Mouse (Mus musculus): ENCODE measurements around the gene 1700020L24Rik.

The 1700020L24Rik gene

DNA sequence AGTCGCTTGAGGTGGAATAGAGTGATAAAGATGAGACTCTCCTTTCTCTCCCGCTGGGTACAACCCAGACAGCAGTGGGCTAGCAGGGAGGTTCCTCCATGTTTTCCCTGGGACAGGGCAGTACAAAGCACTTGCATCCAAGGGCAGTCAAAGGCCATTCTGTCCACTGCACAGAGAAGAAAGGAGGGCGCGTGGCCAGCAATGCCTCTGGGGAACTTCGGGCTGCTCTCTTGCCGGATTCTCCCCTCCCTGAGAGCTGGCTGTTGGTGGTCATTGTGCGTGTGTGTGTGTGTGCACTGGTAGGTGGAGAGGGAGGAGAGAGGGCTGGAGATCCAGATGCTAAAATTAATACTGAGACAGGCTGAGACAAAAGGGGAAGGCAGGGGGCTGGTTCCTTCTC, 3.8 kb downstream of the 1700020L24Rik start:
- no peak for DNase-seq

DNA sequence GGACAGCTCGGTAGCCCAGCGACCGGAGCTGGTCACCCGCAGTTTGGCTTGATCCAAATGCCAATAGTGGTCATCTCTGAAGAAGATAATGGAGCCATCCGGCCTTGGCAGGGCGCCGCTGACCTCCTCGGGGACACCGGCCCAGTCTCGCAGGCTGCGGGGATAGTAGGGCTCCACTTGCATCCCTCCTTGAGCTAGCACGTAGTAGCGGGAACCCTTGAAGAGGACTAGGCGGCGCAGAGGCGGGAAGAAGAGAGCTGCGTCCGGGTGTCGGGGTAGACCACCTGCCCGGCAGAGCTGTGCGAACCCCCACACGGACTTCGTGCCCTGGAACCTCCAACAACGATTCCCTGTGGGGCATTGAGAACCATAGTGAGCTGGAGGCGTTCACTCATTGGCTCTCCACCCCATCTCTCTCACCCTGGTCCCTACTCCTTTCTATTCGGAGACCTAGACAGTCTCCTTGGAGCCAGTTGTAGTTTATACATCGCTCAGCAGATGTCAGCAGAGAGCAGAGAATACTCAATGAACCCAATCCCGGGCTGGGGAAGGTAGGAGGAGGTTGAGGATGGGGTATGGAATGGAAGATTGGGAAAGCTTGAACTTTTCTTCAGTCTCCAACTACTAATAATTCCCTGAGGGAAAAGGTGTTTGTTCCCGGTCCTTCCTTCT, 5.3 kb downstream of the 1700020L24Rik start:
- DNase-seq: peak in 1 of 2 experiments; percentile 65

DNA sequence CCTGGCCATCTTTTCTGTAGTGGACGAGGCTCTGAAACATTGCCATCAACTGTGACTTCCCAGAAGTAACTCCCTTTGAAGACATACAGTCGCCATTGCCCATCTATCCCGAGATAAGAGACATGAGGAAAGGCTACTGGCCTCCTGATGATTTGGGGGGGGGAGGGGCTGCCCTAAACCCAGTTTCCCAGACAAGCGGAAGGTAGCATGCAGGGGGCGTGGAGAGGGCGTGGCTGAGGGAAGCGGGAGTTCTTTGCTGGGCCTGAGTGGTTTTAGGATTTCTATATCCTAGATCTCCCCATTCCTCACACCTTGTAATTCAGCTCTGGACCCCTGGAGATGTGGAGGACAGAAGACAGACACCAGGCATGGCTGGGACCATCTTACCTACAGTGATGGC, 6.3 kb downstream of the 1700020L24Rik start:
- no peak for DNase-seq

DNA sequence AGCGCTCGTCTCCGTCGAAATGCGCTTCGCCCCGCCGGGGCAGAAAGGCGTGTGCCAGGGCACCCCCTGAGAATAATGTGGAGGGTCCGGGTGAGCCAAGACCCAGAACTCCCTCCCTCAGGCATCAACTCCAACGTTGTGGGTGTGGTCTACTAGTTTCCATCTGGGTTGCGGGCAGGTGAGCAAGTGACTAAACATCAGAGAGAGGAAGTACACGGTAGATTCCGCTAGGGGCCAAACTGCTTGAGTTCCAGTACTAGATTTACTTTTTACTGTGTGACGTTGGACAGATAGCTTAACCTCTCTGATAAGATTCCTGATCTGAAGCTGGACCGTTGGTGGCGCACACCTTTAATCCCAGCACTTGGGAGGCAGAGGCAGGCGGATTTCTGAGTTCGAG, 7.5 kb downstream of the 1700020L24Rik start:
- no peak for DNase-seq

- no peak for DNase-seq
Observed at GRCm38 (mm10) chr11:83447612-83448011, 10.1 kb downstream of the 1700020L24Rik start.

GRCm38 (mm10) chr11:83448021-83448926, 10.8 kb downstream of the 1700020L24Rik start:
- DNase-seq: no peak

- no peak for DNase-seq
Observed at GRCm38 (mm10) chr11:83448927-83449236, 11.4 kb downstream of the 1700020L24Rik start.

GRCm38 (mm10) chr11:83449298-83449697, 11.8 kb downstream of the 1700020L24Rik start:
- no peak for DNase-seq

DNA sequence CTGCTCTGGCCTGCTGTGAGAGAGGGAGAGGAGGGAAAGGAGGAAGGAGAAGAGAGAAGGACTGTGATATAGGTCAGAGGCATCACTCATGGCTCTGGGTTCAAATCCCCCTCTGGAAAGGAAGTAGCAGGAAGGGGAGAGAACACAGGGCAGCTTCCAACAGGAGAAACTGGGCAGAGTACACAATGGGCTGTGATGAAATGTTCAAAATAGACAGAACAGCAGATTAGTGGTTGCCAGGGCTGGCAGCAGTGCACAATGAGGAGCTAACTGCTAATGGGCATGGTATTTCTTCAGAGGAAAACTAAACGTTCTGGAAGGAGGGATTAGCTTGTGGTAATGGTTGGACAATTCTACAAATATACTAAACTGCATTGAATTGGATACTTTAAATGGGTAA, 13.1 kb downstream of the 1700020L24Rik start:
- no peak for DNase-seq

DNA sequence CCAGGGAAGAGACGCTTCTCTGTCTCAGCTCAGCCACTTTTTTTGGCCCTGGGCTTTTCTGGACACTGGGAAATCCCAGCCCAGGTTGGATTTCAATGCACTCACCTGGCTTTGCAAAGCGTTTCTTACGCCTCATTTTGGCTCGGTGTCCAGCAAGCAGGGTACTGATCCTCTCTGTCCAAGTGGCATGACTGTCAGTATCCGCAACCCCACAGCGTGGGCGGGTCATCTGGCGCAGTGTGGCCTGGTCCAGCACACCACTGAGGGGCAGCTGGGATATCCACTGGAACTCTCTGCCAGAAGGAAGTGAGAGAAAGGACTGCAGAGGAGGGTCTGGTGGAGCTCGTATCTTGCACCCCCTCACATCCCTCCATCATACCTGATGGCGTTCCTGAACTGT, 13.8 kb downstream of the 1700020L24Rik start:
- no peak for DNase-seq

GRCm38 (mm10) chr11:83454548-83454947, 17.1 kb downstream of the 1700020L24Rik start:
- DNase-seq: no peak

DNA sequence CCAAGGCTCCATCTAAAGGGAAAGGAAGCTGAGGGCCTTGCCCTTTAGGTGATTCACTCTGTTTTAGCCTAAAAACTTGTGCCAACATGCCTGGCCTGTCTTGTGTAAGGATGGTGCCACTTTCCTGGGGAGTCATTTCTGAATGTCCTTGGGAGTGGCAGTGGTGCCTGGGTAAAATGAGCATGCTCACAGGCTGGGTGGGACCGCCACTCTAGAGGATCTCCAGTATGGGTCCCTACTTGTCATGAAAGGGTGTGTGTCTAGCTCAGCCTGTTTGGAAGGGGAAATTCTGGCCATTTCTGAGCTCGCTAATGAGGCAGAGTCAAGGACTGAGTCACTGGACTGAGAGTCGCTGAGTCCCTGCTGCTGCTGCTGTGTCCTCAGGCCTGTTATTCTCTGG, 18.1 kb downstream of the 1700020L24Rik start:
- no peak for DNase-seq

- no peak for DNase-seq
Observed at GRCm38 (mm10) chr11:83457257-83457656, 19.8 kb downstream of the 1700020L24Rik start.

DNA sequence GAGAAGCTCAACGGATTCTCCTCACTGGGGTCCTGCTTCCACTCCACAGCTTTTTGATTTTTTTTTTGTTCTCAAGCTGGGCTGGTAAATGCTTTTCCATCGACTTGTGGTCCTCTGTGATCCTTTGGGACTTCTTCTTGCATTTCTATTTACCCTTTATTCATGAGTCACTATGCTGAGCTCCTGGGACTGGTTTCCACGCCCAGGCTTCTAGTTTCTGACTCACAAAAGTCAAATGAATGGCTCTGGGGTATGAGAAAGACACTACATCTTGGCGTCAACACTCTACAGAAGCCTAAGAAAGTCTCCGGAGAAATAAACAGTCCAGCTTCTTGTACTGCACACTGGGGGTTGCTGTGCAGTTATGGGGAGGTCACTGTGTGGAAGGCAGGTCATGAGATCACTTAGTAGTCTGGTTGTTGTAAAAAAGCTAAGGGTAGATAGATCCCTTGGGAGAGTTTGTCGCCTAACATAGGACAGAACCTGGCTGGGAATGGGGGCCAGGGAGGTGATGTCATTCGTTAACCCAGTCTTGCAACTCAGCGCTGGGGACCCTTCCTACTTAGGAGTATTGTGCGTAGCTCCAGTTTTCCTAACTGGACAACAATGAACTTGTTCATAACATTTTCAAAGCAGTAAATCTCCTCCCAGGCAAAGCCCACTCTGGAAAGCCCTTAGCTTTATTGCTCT, 20.6 kb downstream of the 1700020L24Rik start:
- no peak for DNase-seq

DNA sequence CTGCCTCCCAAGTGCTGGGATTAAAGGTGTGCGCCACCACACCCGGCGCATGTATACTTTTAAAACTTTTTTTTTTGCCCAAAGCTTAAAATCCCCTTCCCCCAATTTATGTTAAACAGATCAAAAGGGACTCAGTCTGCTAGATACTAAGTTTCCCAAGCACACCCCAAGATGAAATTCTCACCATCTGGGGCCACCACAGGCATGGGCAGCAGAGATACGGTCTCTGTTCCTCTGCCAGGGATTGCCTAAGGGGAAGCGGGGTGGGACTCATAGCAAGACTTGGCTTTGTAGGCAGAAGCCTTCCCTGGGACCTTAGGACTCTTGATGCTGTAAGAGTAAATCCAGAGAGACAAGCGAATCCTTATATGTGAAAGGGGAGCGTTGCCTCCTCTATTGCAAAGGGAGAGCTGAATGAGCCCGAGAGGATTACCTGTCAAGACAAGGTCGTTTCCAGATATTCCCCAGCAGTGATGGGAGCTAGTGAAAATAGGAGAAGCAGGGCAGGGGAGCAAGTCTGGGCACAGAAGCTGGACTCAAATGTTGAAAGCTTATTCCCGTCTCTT, 24.1 kb downstream of the 1700020L24Rik start:
- no peak for DNase-seq

- DNase-seq: peak; percentile 39 to 55
Observed at GRCm38 (mm10) chr11:83462711-83463244, 25.3 kb downstream of the 1700020L24Rik start, which contains the start of gene Mmp28. Mmp28 (minus strand) TSS chr11:83463071.

- no peak for DNase-seq
Observed at GRCm38 (mm10) chr11:83465976-83466375, 28.5 kb downstream of the 1700020L24Rik start.

- no peak for DNase-seq
Observed at GRCm38 (mm10) chr11:83467120-83467652, 29.7 kb downstream of the 1700020L24Rik start.

- no peak for DNase-seq
Observed at GRCm38 (mm10) chr11:83468765-83469164, 31.3 kb downstream of the 1700020L24Rik start.

- no peak for DNase-seq
Observed at GRCm38 (mm10) chr11:83471766-83472165, 34.3 kb downstream of the 1700020L24Rik start.

DNA sequence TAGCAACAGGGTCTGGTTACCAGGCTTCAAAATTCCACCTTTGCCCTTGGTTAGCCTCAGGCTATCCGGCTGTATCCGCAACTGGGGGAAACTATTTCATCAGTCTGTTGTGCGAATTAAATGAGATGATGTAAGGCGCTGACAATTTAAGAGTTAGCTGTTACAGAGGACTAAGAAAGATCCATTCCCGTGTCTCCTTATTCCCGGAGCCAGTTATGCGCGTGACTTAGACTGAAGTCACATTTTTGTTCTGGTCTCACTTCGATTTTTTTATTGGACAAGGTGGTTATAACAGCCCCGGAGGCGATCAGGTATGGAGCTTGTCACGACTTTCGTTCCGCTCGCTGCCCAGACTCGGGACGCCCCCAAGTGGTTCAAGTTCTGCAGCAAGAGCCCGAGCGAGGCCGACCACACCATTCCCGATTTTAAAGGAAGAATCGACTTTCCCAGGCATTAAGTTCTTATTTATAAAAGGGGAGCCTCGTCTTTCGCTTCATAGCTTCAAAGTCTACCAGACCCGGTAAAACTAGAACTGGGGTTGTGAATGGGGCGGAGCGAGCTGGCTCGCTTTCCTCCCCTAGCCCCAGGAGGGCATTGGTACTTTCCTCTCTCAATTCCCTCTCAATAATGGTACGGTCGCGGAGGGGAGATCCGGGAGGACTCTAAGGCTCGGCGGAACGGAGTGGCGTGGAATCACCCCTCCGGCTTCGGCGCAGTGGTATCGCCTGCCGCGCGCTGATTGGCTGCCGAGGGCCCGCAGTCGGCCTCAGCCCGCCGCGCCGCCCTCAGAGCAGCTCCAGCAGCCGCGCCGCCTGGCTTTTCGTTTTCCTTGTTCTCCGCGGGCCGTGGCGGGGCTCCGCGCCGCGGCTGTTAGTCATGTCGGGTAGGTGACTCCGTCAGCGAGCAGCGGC, 35.1 kb downstream of the 1700020L24Rik start, which contains the start of gene Taf15:
Gene Taf15, plus strand, starts transcription at position 763 of the 911 bp plus-strand sequence.
- peak; percentile 97 for DNase-seq
